Mouse (Mus musculus) kidney, adult 18-20 months (tissue): ENCODE results near the gene P2rx7.
A peak's percentile ranks its signal among the peaks of the same experiment; 100 is the strongest.

Experiments
- DNase-seq: peaks from one replicate; pipeline ENCODE4 v3.0.0; 2021

The P2rx7 gene

GRCm38 (mm10) chr5:122643701-122644100, at the start of gene P2rx7:
Gene P2rx7 (plus strand): TSS chr5:122643911.
- peak; percentile 50 for DNase-seq

- DNase-seq = no peak
Observed at GRCm38 (mm10) chr5:122595470-122595869, 48.2 kb upstream of the P2rx7 start.

- DNase-seq = no peak
Observed at GRCm38 (mm10) chr5:122602233-122602632, 41.5 kb upstream of the P2rx7 start.

GRCm38 (mm10) chr5:122604894-122605293, 38.8 kb upstream of the P2rx7 start:
- no peak for DNase-seq

- DNase-seq = no peak
Observed at GRCm38 (mm10) chr5:122611651-122612050, 32.1 kb upstream of the P2rx7 start.

GRCm38 (mm10) chr5:122613908-122614732, 29.6 kb upstream of the P2rx7 start, which contains the start of gene Ift81:
Gene Ift81 (minus strand): TSS chr5:122614518.
- DNase-seq = peak; percentile 96

- no peak for DNase-seq
Observed at GRCm38 (mm10) chr5:122617718-122618117, 26.0 kb upstream of the P2rx7 start.

- no peak for DNase-seq
Observed at GRCm38 (mm10) chr5:122619686-122620296, 23.9 kb upstream of the P2rx7 start.

GRCm38 (mm10) chr5:122621376-122621886, 22.3 kb upstream of the P2rx7 start:
- DNase-seq = no peak

- no peak for DNase-seq
Observed at GRCm38 (mm10) chr5:122622526-122622925, 21.2 kb upstream of the P2rx7 start.

GRCm38 (mm10) chr5:122623861-122624260, 19.9 kb upstream of the P2rx7 start:
- no peak for DNase-seq

GRCm38 (mm10) chr5:122624952-122625479, 18.7 kb upstream of the P2rx7 start:
- no peak for DNase-seq

GRCm38 (mm10) chr5:122625565-122626252, 18.0 kb upstream of the P2rx7 start:
- DNase-seq = no peak

- peak; percentile 89 for DNase-seq
Observed at GRCm38 (mm10) chr5:122627243-122627642, 16.5 kb upstream of the P2rx7 start.

- DNase-seq = no peak
Observed at GRCm38 (mm10) chr5:122635228-122635627, 8.5 kb upstream of the P2rx7 start.

GRCm38 (mm10) chr5:122636308-122636707, 7.4 kb upstream of the P2rx7 start:
- no peak for DNase-seq

- no peak for DNase-seq
Observed at GRCm38 (mm10) chr5:122636958-122637357, 6.8 kb upstream of the P2rx7 start.

GRCm38 (mm10) chr5:122638296-122638695, 5.4 kb upstream of the P2rx7 start:
- no peak for DNase-seq

GRCm38 (mm10) chr5:122639517-122639916, 4.2 kb upstream of the P2rx7 start:
- no peak for DNase-seq

GRCm38 (mm10) chr5:122639986-122640385, 3.7 kb upstream of the P2rx7 start:
- no peak for DNase-seq

- DNase-seq = peak; percentile 21
Observed at GRCm38 (mm10) chr5:122644111-122644607, 448 bp downstream of the P2rx7 start.

- no peak for DNase-seq
Observed at GRCm38 (mm10) chr5:122645290-122645689, 1.6 kb downstream of the P2rx7 start.

GRCm38 (mm10) chr5:122646050-122646449, 2.3 kb downstream of the P2rx7 start:
- DNase-seq = no peak
